Mouse (Mus musculus) neural tube, embryonic 14.5 days (tissue): ENCODE results near the gene Slc22a6. TPM values are rescaled to one million over a fixed set of nuclear protein-coding genes. Genes with fewer than 3 reads are reported as not detected.

Experiments used
- ATAC-seq: fragments of 200-750 bp; cut with Nextera tagmentation; 2 replicates; pipeline ENCODE4 v1.8.0; 2017; ENCODE audit warnings: low read depth, mild to moderate bottlenecking, moderate TSS enrichment, moderate library complexity
- H3K27ac ChIP-seq: fragments of 300-500 bp; sonication (generic); 2 replicates; pipeline ENCODE4 v1.5.1; 2014; ENCODE audit warnings: low read depth, mild to moderate bottlenecking, control low read depth, low read length, moderate library complexity, mixed read lengths
- H3K27me3 ChIP-seq: fragments of 300-500 bp; sonication (generic); 2 replicates; pipeline ENCODE4 v1.6.1; 2014; ENCODE audit warnings: low read length; ENCODE audit not compliant: control insufficient read depth, insufficient read depth
- H3K36me3 ChIP-seq: fragments of 300-500 bp; sonication (generic); 2 replicates; pipeline ENCODE4 v1.6.1; 2014; ENCODE audit warnings: low read length, mixed read lengths; ENCODE audit not compliant: control insufficient read depth, insufficient read depth
- H3K4me1 ChIP-seq: fragments of 300-500 bp; sonication (generic); 2 replicates; pipeline ENCODE4 v1.6.1; 2014; ENCODE audit warnings: low read length; ENCODE audit not compliant: control insufficient read depth, insufficient read depth
- H3K4me2 ChIP-seq: fragments of 300-500 bp; sonication (generic); 2 replicates; pipeline ENCODE4 v1.6.1; 2014; ENCODE audit warnings: mild to moderate bottlenecking, low read depth, low read length, control low read depth
- H3K4me3 ChIP-seq: fragments of 300-500 bp; sonication (generic); 2 replicates; pipeline ENCODE4 v1.5.1; 2014; ENCODE audit warnings: low read depth, low read length, control low read depth, mixed read lengths
- H3K9ac ChIP-seq: fragments of 300-500 bp; sonication (generic); replicated peaks from 2 replicates; pipeline ENCODE4 v1.6.1; 2014; ENCODE audit warnings: low read depth, mild to moderate bottlenecking, control low read depth, low read length, mixed read lengths
- H3K9me3 ChIP-seq: fragments of 300-500 bp; sonication (generic); 2 replicates; pipeline ENCODE4 v1.6.1; 2016; ENCODE audit warnings: low read length; ENCODE audit not compliant: control insufficient read depth
- WGBS: fragments of 180-500 bp; shearing (Covaris S2); extraction: QIAGEN DNeasy Blood & Tissue Kit; methylation state at CpG from one replicate; pipeline ENCODE4 v1.1.7; 2014; 5-methylcytosine and 5-hydroxymethylcytosine counted together
- polyA plus RNA-seq: library from polyadenylated mRNA; unstranded; fragments of >200 nt; fragmentation: Nextera tagmentation; extraction: Ambion mirVana; gene quantifications from 2 replicates; pipeline ENCODE4 v1.2.1, GENCODE M21; 2014

The Slc22a6 gene
- polyA plus RNA-seq, 1 experiment from 2014 or later: not detected

GRCm38 (mm10) chr19:8663360-8663839 is 45.6 kb downstream of the Slc22a6 start, which contains the start of gene Chrm1:
Chrm1 (plus strand) TSS chr19:8663789.
- no peaks in the 10 kb centered on the region for H3K27me3 ChIP-seq
- H3K9me3 ChIP-seq: no peaks in the 10 kb centered on the region
- peak within 1 kb of the TSS; percentile 96; the same call in 1 of the 2 replicates for H3K4me2 ChIP-seq
- H3K4me3 ChIP-seq: peak within 1 kb of the TSS; percentile 41
- no peaks in the 10 kb centered on the region for H3K36me3 ChIP-seq
- no peak for ATAC-seq
- H3K4me1 ChIP-seq: no peaks in the 10 kb centered on the region
- no peak within 1 kb of the TSS for H3K9ac ChIP-seq
- H3K27ac ChIP-seq: no peak within 1 kb of the TSS
- 76% methylated on average over 9 of the region's 9 CpGs for WGBS

- no peak overlapping the region for H3K9ac ChIP-seq
- no peak for ATAC-seq
Measured at GRCm38 (mm10) chr19:8663911-8664421, 46.1 kb downstream of the Slc22a6 start.

GRCm38 (mm10) chr19:8664859-8665258 is 47.0 kb downstream of the Slc22a6 start:
- H3K4me3 ChIP-seq: no peak overlapping the region
- no peak overlapping the region for H3K4me2 ChIP-seq
- 94% methylated on average over 3 of the region's 3 CpGs for whole genome bisulfite sequencing
- H3K9ac ChIP-seq: no peak overlapping the region
- no peaks in the 10 kb centered on the region for H3K9me3 ChIP-seq
- no peaks in the 10 kb centered on the region for H3K27me3 ChIP-seq
- no peak overlapping the region for H3K27ac ChIP-seq
- H3K36me3 ChIP-seq: no peaks in the 10 kb centered on the region
- no peaks in the 10 kb centered on the region for H3K4me1 ChIP-seq
- no peak for ATAC-seq

More at GRCm38 (mm10) chr19:8663911-8664421, 46.1 kb downstream of the Slc22a6 start:
- H3K4me2 ChIP-seq: no peak overlapping the region
- no peaks in the 10 kb centered on the region for H3K27me3 ChIP-seq
- WGBS: 49% methylated on average over 9 of the region's 10 CpGs
- H3K4me1 ChIP-seq: no peaks in the 10 kb centered on the region
- H3K36me3 ChIP-seq: no peaks in the 10 kb centered on the region
- H3K4me3 ChIP-seq: no peak overlapping the region
- H3K27ac ChIP-seq: no peak overlapping the region
- no peaks in the 10 kb centered on the region for H3K9me3 ChIP-seq

- Histone ChIP-seq H3K4me3 (no peak overlapping the region), H3K36me3 (no peaks in the 10 kb centered on the region), H3K9me3 (no peaks in the 10 kb centered on the region), H3K27me3 (no peaks in the 10 kb centered on the region), H3K4me1 (no peaks in the 10 kb centered on the region), H3K27ac (no peak overlapping the region), H3K9ac (no peak overlapping the region), H3K4me2 (no peak overlapping the region)
- no peak for ATAC-seq
- 49% methylated on average over 5 of the region's 5 CpGs for WGBS
Measured at GRCm38 (mm10) chr19:8665746-8666145, 47.9 kb downstream of the Slc22a6 start.

GRCm38 (mm10) chr19:8672859-8673258 is 55.0 kb downstream of the Slc22a6 start:
- Histone ChIP-seq H3K9ac (no peak overlapping the region), H3K36me3 (no peaks in the 10 kb centered on the region), H3K4me1 (no peaks in the 10 kb centered on the region), H3K4me3 (no peak overlapping the region), H3K27ac (no peak overlapping the region), H3K9me3 (no peaks in the 10 kb centered on the region), H3K27me3 (no peaks in the 10 kb centered on the region), H3K4me2 (no peak overlapping the region)
- no peak for ATAC-seq
- WGBS: 87% methylated on average over 3 of the region's 3 CpGs

GRCm38 (mm10) chr19:8673336-8674063 is 55.7 kb downstream of the Slc22a6 start:
- Histone ChIP-seq H3K9me3 (no peaks in the 10 kb centered on the region), H3K27ac (no peak overlapping the region), H3K4me1 (no peaks in the 10 kb centered on the region), H3K9ac (no peak overlapping the region), H3K4me2 (no peak overlapping the region), H3K36me3 (no peaks in the 10 kb centered on the region), H3K27me3 (no peaks in the 10 kb centered on the region), H3K4me3 (no peak overlapping the region)
- 79% methylated on average over 9 of the region's 9 CpGs for WGBS
- no peak for ATAC-seq

Other genes starting within 250 kb of the Slc22a6 start
- gene Slc22a30, start 212.9 kb upstream of the Slc22a6 start, polyA plus RNA-seq: not detected in 2 replicates
- 5.5 and 7.2 TPM in 2 replicates for gene Slc22a8, start 26.8 kb upstream of the Slc22a6 start, polyA plus RNA-seq
- 0.19 and 0.26 TPM in 2 replicates for gene Chrm1, start 45.8 kb downstream of the Slc22a6 start, polyA plus RNA-seq
- gene Slc3a2, start 105.3 kb downstream of the Slc22a6 start, polyA plus RNA-seq: 145 and 163 TPM in 2 replicates
- gene Wdr74, start 117.8 kb downstream of the Slc22a6 start, polyA plus RNA-seq: 88.5 and 91.5 TPM in 2 replicates
- gene 1700092M07Rik, start 122.7 kb downstream of the Slc22a6 start, polyA plus RNA-seq: 1.8 and 2.6 TPM in 2 replicates
- gene Stx5a, start 123.4 kb downstream of the Slc22a6 start, polyA plus RNA-seq: 115 and 120 TPM in 2 replicates
- 120 and 140 TPM in 2 replicates for gene Nxf1, start 139.0 kb downstream of the Slc22a6 start, polyA plus RNA-seq
- 223 and 263 TPM in 2 replicates for gene Tmem223, start 153.0 kb downstream of the Slc22a6 start, polyA plus RNA-seq
- gene Tmem179b, start 156.4 kb downstream of the Slc22a6 start, polyA plus RNA-seq: 25.9 and 32.7 TPM in 2 replicates
- gene Taf6l, start 168.4 kb downstream of the Slc22a6 start, polyA plus RNA-seq: 17.7 and 19.0 TPM in 2 replicates
- gene Polr2g, start 180.5 kb downstream of the Slc22a6 start, polyA plus RNA-seq: 141 and 153 TPM in 2 replicates
- gene Zbtb3, start 184.5 kb downstream of the Slc22a6 start, polyA plus RNA-seq: 7.1 and 7.7 TPM in 2 replicates
- 52.2 and 54.3 TPM in 2 replicates for gene Ttc9c, start 201.3 kb downstream of the Slc22a6 start, polyA plus RNA-seq
- gene Hnrnpul2, start 202.0 kb downstream of the Slc22a6 start, polyA plus RNA-seq: 9.1 and 9.5 TPM in 2 replicates
- not detected in 2 replicates for gene AC129217.1, start 211.7 kb downstream of the Slc22a6 start, polyA plus RNA-seq
- gene Bscl2, start 219.4 kb downstream of the Slc22a6 start, polyA plus RNA-seq: 86.3 and 94.5 TPM in 2 replicates
- gene Gng3, start 221.2 kb downstream of the Slc22a6 start, polyA plus RNA-seq: 459 and 608 TPM in 2 replicates
- 0.99 and 1.3 TPM in 2 replicates for gene Lrrn4cl, start 232.7 kb downstream of the Slc22a6 start, polyA plus RNA-seq